Mouse (Mus musculus) midbrain, embryonic 11.5 days (tissue): Measurements from ENCODE around the gene Dazl. TPM values are rescaled to one million over a fixed set of nuclear protein-coding genes. Genes with fewer than 3 reads are reported as not detected.

Source experiments
- ATAC-seq: fragments of 200-750 bp; cut with Nextera tagmentation; 2 replicates; pipeline ENCODE4 v1.8.0; 2017; ENCODE audit warnings: moderate TSS enrichment, moderate library complexity; ENCODE audit not compliant: low FRiP score
- DNase-seq: peaks from one replicate; pipeline ENCODE4 v3.0.0; 2015; ENCODE audit warnings: low spot score; ENCODE audit errors: missing footprints
- H3K27ac ChIP-seq: fragments of 300-500 bp; sonication (generic); 2 replicates; pipeline ENCODE4 v1.5.1; 2014; ENCODE audit warnings: low read depth, low read length
- H3K27me3 ChIP-seq: fragments of 300-500 bp; sonication (generic); 2 replicates; pipeline ENCODE4 v1.6.1; 2014; ENCODE audit warnings: mild to moderate bottlenecking, low read length, moderate library complexity, mixed read lengths; ENCODE audit not compliant: control insufficient read depth, insufficient read depth
- H3K36me3 ChIP-seq: fragments of 300-500 bp; sonication (generic); 2 replicates; pipeline ENCODE4 v1.6.1; 2014; ENCODE audit warnings: mild to moderate bottlenecking, low read length, moderate library complexity, mixed read lengths; ENCODE audit not compliant: control insufficient read depth, insufficient read depth
- H3K4me1 ChIP-seq: fragments of 300-500 bp; sonication (generic); 2 replicates; pipeline ENCODE4 v1.6.1; 2014; ENCODE audit warnings: low read length; ENCODE audit not compliant: control insufficient read depth, insufficient read depth
- H3K4me2 ChIP-seq: fragments of 300-500 bp; sonication (generic); 2 replicates; pipeline ENCODE4 v1.6.1; 2014; ENCODE audit warnings: mild to moderate bottlenecking, moderate library complexity
- H3K4me3 ChIP-seq: fragments of 300-500 bp; sonication (generic); 2 replicates; pipeline ENCODE4 v1.5.1; 2014; ENCODE audit warnings: low read depth, low read length
- H3K9ac ChIP-seq: fragments of 300-500 bp; sonication (generic); 2 replicates; pipeline ENCODE4 v1.6.1; 2014; ENCODE audit warnings: low read length
- H3K9me3 ChIP-seq: fragments of 300-500 bp; sonication (generic); 2 replicates; pipeline ENCODE4 v1.6.1; 2016; ENCODE audit warnings: low read length; ENCODE audit not compliant: control insufficient read depth
- WGBS: fragments of 180-500 bp; shearing (Covaris S2); extraction: QIAGEN DNeasy Blood & Tissue Kit; methylation state at CpG from one replicate; pipeline ENCODE4 v1.1.7; 2014; 5-methylcytosine and 5-hydroxymethylcytosine counted together
- polyA plus RNA-seq: library from polyadenylated mRNA; unstranded; fragments of >200 nt; fragmentation: Nextera tagmentation; extraction: Ambion mirVana; gene quantifications from 2 replicates; pipeline ENCODE4 v1.2.1, GENCODE M21; 2014

Gene Dazl
- polyA plus RNA-seq, 1 experiment from 2014 or later, result not detected

DNA sequence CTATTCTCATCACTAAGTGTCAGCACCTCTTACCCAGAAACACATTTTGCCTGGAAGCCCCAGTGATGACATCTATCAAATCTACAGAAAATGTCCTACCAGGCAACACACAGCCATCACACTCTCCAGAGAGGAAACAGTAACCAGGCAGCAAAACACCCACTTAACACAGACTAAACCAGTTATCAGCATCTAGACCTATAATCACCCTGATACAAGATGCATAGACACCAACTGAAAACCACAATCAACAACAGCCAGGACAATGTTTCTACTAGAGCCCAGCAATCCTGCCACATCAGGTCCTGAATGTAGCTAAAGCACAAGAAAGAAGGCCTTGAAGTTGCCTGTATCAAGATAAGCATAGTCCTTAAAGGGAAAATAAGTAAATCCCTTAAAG lies 25.4 kb upstream of the Dazl start:
- DNase-seq, result peak; percentile 12
- no peaks in the 10 kb centered on the region for H3K4me1 ChIP-seq

DNA sequence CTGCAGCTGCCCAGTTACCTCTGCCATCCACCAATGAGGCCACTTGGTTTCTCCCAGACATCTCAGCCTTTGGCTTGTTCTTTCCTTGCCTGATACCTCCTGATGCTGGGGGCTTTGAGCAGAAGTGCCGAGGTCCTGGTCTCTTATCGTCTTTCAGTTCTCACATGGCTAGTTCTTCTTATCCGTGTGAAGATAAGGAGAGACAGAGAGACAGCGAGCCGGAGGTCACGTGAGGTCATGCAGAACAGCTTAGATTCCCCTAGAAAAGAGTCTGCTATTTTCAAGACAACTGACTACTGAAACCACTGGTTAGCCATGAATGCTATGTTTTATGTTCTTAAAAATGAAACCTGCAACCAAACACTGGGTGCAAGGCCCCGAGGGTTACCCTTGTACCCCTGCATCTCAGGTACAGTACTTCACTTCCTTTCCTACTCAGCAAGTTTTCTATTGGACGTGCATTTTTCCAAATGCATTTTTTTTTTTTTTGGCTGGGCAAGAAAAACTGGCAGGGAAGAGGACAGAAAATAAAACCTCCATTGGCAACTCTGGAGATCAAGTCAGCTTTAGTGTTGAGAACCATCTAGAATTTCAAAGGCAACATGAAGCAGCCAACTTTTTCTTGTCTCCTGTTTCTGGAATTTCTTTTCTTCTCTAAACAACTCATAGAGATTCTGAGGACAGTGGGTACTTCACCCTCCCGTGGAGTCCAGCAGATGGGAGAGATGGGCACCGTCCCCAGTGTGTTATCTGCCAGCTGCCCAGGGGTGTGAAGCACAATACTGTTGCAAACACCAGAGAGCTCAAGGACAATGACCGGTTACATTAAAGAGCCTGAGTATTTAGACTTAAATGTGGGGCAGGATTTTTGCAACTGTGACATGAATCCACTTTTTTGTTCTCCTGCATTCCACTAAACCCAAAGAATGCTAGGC lies 23.0 kb upstream of the Dazl start:
- H3K9ac ChIP-seq, result no peak overlapping the region
- no peaks in the 10 kb centered on the region for H3K27me3 ChIP-seq
- H3K27ac ChIP-seq, result no peak overlapping the region
- 43% methylated on average over 11 of the region's 11 CpGs for WGBS
- H3K4me2 ChIP-seq, result no peak overlapping the region
- no peaks in the 10 kb centered on the region for H3K36me3 ChIP-seq
- DNase-seq (peak; percentile 75), ATAC-seq (no peak)
- no peaks in the 10 kb centered on the region for H3K9me3 ChIP-seq
- H3K4me1 ChIP-seq, result no peaks in the 10 kb centered on the region
- no peak overlapping the region for H3K4me3 ChIP-seq

More for the DNA sequence above, 25.4 kb upstream of the Dazl start:
- Histone ChIP-seq H3K27ac (no peak overlapping the region), H3K9me3 (no peaks in the 10 kb centered on the region), H3K27me3 (no peaks in the 10 kb centered on the region), H3K36me3 (no peaks in the 10 kb centered on the region), H3K9ac (no peak overlapping the region), H3K4me2 (no peak overlapping the region), H3K4me3 (no peak overlapping the region)
- no peak for ATAC-seq

DNA sequence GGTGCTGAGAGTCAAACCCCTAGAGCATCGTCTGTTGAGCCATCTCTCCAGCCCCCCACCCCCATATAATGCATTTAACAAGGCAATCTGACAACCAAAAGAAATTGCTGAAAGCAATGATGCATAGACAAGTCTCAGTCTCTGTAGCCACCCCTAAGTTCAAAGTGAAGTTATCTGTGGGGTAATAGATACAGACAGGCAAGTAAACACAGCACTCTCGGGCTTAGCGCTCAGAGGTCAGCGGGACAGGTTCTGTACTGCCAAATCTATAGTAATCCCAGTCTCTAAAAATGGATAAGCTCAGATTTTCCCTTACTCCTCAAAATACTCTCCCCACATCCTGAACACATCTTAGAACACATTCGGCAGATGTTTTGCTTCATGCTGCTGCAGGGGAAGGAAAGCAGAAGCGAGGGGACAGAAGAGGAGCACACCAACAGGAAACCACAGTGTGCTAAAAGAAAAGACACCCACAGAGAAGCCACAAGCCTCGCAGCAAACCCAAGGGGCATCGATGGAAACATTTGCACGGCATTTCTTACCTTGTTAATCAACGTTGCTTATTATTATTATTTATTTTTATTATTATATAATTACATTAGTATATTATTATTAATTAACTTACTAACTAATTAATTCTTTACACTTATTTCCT lies 16.8 kb upstream of the Dazl start:
- no peak overlapping the region for H3K27ac ChIP-seq
- H3K27me3 ChIP-seq, result no peaks in the 10 kb centered on the region
- WGBS, result 72% methylated on average over 10 of the region's 10 CpGs
- DNase-seq, result no peak
- no peak for ATAC-seq
- H3K4me2 ChIP-seq, result no peak overlapping the region
- H3K9me3 ChIP-seq, result no peaks in the 10 kb centered on the region
- no peaks in the 10 kb centered on the region for H3K36me3 ChIP-seq
- H3K9ac ChIP-seq, result no peak overlapping the region
- no peaks in the 10 kb centered on the region for H3K4me1 ChIP-seq
- no peak overlapping the region for H3K4me3 ChIP-seq

DNA sequence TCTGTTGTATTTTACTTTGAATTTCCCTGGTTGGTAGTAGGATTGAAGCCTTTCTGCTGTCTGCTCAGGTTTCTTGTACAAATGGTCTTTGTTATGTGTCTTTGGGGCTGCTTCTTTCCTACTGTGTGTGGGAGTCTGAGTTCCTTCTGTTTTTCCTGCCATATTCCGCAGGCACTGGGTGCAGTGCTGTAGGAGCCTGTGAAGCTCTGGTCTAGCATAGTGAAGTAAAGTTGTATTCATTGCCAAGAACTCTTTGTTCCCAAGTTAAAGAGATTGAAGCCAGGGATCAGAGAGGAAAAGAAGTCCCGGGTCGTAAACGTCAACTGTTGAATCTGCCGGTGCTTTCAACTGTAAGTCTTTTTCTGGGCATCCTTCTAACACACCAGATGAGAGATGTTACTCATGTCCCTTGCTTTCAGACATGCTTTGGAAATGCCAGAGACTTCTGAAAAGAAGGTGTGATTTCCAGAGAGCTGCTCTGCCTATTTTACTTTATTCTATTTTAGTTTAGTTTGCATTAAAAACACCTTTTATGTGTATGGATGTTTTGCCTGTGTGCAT lies 16.2 kb upstream of the Dazl start:
- ATAC-seq (no peak), DNase-seq (no peak)
- Histone ChIP-seq H3K36me3 (no peaks in the 10 kb centered on the region), H3K4me3 (no peak overlapping the region), H3K4me1 (no peaks in the 10 kb centered on the region), H3K9me3 (no peaks in the 10 kb centered on the region), H3K27me3 (no peaks in the 10 kb centered on the region), H3K4me2 (no peak overlapping the region), H3K9ac (no peak overlapping the region), H3K27ac (no peak overlapping the region)
- 78% methylated on average over 5 of the region's 5 CpGs for WGBS

DNA sequence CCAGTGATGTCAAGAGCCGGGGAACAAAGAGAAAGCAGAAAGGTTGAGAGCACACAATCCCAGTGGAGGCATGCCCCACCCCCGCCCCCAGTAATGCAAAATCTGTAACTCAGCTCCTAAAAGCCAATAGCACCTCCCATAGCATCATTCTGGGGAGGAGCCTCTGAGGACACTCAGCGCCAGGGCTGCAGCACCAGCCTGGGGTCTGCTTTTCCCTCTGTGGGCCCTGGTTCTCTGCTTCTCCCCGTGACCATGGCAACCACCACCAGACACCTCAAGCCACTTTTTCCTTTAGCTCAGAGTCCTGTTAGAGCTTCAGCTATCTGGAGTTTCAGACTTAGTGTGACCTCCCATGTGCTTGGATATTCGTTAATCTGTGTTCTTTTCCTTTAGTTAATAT lies 15.4 kb upstream of the Dazl start:
- Histone ChIP-seq H3K27me3 (no peaks in the 10 kb centered on the region), H3K9ac (no peak overlapping the region), H3K36me3 (no peaks in the 10 kb centered on the region), H3K4me3 (no peak overlapping the region), H3K4me1 (no peaks in the 10 kb centered on the region), H3K27ac (no peak overlapping the region), H3K4me2 (no peak overlapping the region), H3K9me3 (no peaks in the 10 kb centered on the region)
- WGBS, result 60% methylated on average over 5 of the region's 5 CpGs
- peak; percentile 24; the same call in 1 of the 2 replicates for ATAC-seq
- no peak for DNase-seq

DNA sequence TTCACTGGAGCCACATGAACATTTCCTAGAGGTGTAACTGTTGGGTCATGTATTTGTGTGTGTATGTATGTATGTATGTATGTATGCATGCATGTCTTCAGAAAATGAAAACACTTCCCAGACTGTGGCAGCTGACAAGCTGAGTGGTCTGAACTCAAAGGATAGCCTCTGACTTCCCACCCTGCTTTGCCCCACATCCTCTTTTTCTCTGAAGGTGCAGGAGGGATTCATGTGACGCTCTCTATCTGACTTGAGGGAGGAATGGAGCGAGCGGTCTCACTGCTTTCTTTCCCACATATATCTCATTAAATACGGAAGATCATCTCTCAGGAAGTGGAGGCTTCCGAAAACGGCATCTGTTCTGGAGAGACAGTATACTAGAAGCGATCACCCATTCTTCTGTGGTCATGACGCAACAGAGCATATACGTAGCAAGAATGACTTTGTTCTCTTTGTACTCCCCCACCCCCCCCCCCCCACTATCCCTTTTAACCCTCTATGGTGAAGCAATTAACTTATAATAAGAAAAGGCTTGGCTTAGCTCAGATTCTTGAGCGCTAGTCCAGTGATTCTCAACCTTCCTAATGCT lies 14.7 kb upstream of the Dazl start:
- Histone ChIP-seq H3K27ac (no peak overlapping the region), H3K9me3 (no peaks in the 10 kb centered on the region), H3K4me2 (no peak overlapping the region), H3K27me3 (no peaks in the 10 kb centered on the region), H3K4me1 (no peaks in the 10 kb centered on the region), H3K4me3 (no peak overlapping the region), H3K9ac (no peak overlapping the region), H3K36me3 (no peaks in the 10 kb centered on the region)
- ATAC-seq, result no peak
- WGBS, result 87% methylated on average over 10 of the region's 10 CpGs
- no peak for DNase-seq

DNA sequence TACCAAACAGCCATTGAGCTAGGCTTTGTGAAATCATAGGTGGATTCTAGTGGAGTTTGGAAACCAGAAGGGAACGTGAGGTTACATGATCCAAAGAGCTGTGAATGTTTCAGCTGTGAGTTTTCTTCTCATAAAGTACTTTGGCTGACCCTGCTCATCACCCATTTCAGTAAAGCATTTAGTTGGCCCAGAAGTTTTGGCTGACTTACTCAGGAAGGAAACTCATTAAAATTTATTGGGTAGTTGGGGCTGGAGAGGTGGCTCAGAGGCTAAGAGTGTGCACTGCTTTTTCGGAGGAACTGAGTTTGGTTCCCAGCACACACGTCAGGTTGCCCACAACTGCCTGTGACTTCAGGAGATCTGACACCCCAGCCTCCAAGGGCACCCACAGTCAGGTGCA lies 9.4 kb upstream of the Dazl start:
- H3K27me3 ChIP-seq, result no peaks in the 10 kb centered on the region
- no peak overlapping the region for H3K27ac ChIP-seq
- no peaks in the 10 kb centered on the region for H3K4me1 ChIP-seq
- H3K9ac ChIP-seq, result no peak overlapping the region
- ATAC-seq (no peak), DNase-seq (no peak)
- 86% methylated on average over 3 of the region's 3 CpGs for WGBS
- H3K9me3 ChIP-seq, result no peaks in the 10 kb centered on the region
- no peak overlapping the region for H3K4me3 ChIP-seq
- H3K36me3 ChIP-seq, result no peaks in the 10 kb centered on the region
- H3K4me2 ChIP-seq, result no peak overlapping the region

DNA sequence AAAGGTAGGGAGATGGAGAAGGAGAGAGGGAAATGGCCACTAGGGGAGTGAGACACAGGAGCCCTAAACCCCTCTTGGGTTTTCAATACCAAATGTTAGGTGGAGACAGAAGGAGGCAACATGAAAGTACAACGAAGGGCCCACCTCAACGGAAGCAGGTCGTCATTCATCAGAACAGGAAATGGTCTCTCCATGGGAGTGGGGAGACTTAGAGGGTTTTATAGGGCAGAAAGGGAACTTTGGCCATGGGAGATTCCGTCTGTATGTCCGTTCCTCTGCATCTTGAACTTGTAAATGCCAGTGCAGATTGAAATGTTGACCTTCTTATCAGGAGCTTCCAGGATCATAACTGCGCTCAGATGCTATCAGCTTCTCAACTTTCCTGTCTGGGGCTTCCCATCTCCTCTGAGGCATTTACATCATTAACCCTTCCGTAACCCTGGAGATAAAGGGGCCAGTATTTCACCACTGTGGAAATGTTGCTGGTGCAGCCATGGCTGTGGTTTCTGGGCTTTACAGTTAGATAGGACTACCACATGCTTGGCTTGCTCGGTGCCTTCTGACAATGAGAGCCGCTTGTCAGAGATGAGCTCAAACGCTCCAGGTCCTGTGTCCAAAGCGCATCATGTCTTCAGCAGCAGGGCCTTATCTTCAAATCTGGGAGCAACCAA lies 6.9 kb upstream of the Dazl start:
- no peaks in the 10 kb centered on the region for H3K36me3 ChIP-seq
- DNase-seq (no peak), ATAC-seq (no peak)
- no peak overlapping the region for H3K4me3 ChIP-seq
- no peaks in the 10 kb centered on the region for H3K9me3 ChIP-seq
- no peak overlapping the region for H3K9ac ChIP-seq
- H3K27ac ChIP-seq, result no peak overlapping the region
- no peaks in the 10 kb centered on the region for H3K27me3 ChIP-seq
- H3K4me2 ChIP-seq, result no peak overlapping the region
- H3K4me1 ChIP-seq, result no peaks in the 10 kb centered on the region
- WGBS, result 86% methylated on average over 11 of the region's 11 CpGs
